Mouse (Mus musculus): ENCODE data around the gene Slc51b.

DNA sequence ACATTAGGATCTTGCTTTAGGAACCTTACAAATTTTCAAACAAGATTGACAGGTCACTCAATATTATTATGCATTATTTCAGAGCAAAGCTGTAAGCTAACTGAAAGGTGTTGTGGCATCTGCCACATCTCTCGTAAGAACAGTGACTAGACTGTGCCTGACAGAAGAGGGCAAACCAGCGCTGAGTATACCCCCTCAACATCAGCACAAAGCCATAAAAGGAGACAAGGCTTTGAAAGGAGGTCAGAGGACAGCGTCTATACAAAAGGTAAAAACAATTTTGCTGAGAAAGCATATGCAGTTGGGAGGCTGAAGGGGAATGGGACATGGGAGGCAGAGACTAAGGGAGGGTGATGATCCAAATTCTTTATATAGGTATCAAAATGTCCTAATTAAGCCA lies 37.4 kb upstream of the Slc51b start:
- TF ChIP-seq CTCF (IDR thresholded peaks at IDR 0.05; ENCODE audit: extremely low read depth, insufficient read length, insufficient replicate concordance, low read depth, low read length), result no peak
- no peak for TF ChIP-seq POLR2A (IDR thresholded peaks at IDR 0.05; ENCODE audit: low read depth, low read length)
